In the genomic region with DNA sequence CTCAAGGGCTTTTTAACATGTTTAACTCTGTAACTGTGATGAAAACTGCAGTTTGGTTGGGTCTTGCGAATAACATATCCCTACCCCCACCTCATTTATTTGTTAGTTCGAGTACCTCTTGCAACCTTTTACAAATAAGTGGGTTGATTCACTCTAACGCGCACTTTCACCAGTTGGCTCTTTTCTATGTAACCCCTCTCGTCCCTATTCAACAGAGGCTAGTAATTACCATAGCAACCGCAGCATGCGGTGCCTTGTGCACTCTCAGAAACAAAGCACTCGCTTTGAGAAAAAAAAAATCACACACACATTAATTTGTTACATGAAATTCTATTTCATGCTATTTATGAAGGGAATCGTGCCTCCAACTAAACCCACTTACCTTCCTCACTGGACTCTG, we compare ENCODE assay signal across 17 mouse cellular contexts.
DNase-seq lines count a peak whose midpoint lies in the region; ATAC-seq lines count a peak whose summit lies in the region.
"Had no signal": no experiment of that assay in that cellular context is flagged by ENCODE, and none has a peak within 500 bp of the region (broad histone marks: within the 10 kb centered on the region; RNA-seq: fewer than 3 reads in every experiment).

No protein-coding gene starts in this region.

- DNase-seq in embryo, embryonic 10.5 days (ENCODE audit: low spot score): peak; percentile 34
- DNase-seq in embryo, embryonic 9.5 days (ENCODE audit: extremely low spot score): no peak
- no peak for DNase-seq in hindbrain, embryonic 10.5 days (ENCODE audit: low spot score)
- DNase-seq in midbrain, embryonic 11.5 days (ENCODE audit: low spot score, missing footprints): peak; percentile 88
- peak; percentile 25 for DNase-seq in retina, embryonic 14.5 days (ENCODE audit: low spot score)
- no peak for DNase-seq in frontal cortex, adult 2 months (ENCODE audit: extremely low spot score in 1 of 2, low spot score in 1 of 2)
- DNase-seq in kidney, postnatal 10 days: no peak
- no peak for DNase-seq in thymus, postnatal 10 days (ENCODE audit: low spot score in 2 of 2)
- DNase-seq: cerebellum, adult 9-11 months; heart, adult 18-20 months; kidney, postnatal 25 days; lung, postnatal 14 days; thymus, postnatal 4 days had no signal

- ATAC-seq in midbrain, embryonic 11.5 days (ENCODE audit: low FRiP score): peak; percentile 54; the same call in 1 of the 2 replicates
- ATAC-seq: intestine, embryonic 15.5 days had no signal

- no peak overlapping the region for H3K4me3 ChIP-seq in hindbrain, embryonic 10.5 days
- no peak overlapping the region for H3K4me3 ChIP-seq in midbrain, embryonic 11.5 days (ENCODE audit: low read depth, low read length)
- H3K4me3 ChIP-seq: embryonic facial prominence, embryonic 13.5 days; intestine, embryonic 15.5 days; stomach, embryonic 15.5 days had no signal

- H3K9me3 ChIP-seq in hindbrain, embryonic 10.5 days: no peaks in the 10 kb centered on the region
- H3K9me3 ChIP-seq in midbrain, embryonic 11.5 days (ENCODE audit: control insufficient read depth, low read length): no peaks in the 10 kb centered on the region
- H3K9me3 ChIP-seq: embryonic facial prominence, embryonic 13.5 days; intestine, embryonic 15.5 days; stomach, embryonic 15.5 days had no signal

- WGBS in hindbrain, embryonic 10.5 days: 41% methylated on average over 9 of the region's 9 CpGs
- WGBS in midbrain, embryonic 11.5 days: 26% methylated on average over 9 of the region's 9 CpGs

- H3K4me1 ChIP-seq in hindbrain, embryonic 10.5 days (replicated peaks): peaks cover 37% of the 10 kb centered on the region
- H3K4me1 ChIP-seq in midbrain, embryonic 11.5 days (ENCODE audit: control insufficient read depth, insufficient read depth, low read length): peaks cover 18% of the 10 kb centered on the region
- H3K4me1 ChIP-seq: stomach, embryonic 15.5 days had no signal

- H3K9ac ChIP-seq in midbrain, embryonic 11.5 days (ENCODE audit: low read length): no peak overlapping the region
- H3K9ac ChIP-seq: embryonic facial prominence, embryonic 13.5 days; intestine, embryonic 15.5 days; liver, embryonic 14.5 days; stomach, embryonic 15.5 days had no signal

- peaks cover 14% of the 10 kb centered on the region; the same call in 1 of the 2 replicates for H3K27me3 ChIP-seq in hindbrain, embryonic 10.5 days (ENCODE audit: insufficient read depth, poor library complexity, severe bottlenecking)
- no peaks in the 10 kb centered on the region; the same call in 1 of the 2 replicates for H3K27me3 ChIP-seq in midbrain, embryonic 11.5 days (ENCODE audit: control insufficient read depth, insufficient read depth, low read length)
- H3K27me3 ChIP-seq: intestine, embryonic 15.5 days; stomach, embryonic 15.5 days had no signal

- no peak overlapping the region for H3K4me2 ChIP-seq in midbrain, embryonic 11.5 days
- H3K4me2 ChIP-seq: embryonic facial prominence, embryonic 13.5 days; intestine, embryonic 15.5 days; stomach, embryonic 15.5 days had no signal

- H3K36me3 ChIP-seq in hindbrain, embryonic 10.5 days: no peaks in the 10 kb centered on the region
- H3K36me3 ChIP-seq in midbrain, embryonic 11.5 days (ENCODE audit: control insufficient read depth, insufficient read depth, low read length): no peaks in the 10 kb centered on the region
- H3K36me3 ChIP-seq: embryonic facial prominence, embryonic 13.5 days; intestine, embryonic 15.5 days; stomach, embryonic 15.5 days had no signal

- H3K27ac ChIP-seq in hindbrain, embryonic 10.5 days: peak overlapping the region; percentile 51; the same call in 1 of the 2 replicates
- H3K27ac ChIP-seq in midbrain, embryonic 11.5 days (ENCODE audit: low read depth, low read length): no peak overlapping the region
- H3K27ac ChIP-seq: embryonic facial prominence, embryonic 13.5 days; intestine, embryonic 15.5 days; liver, embryonic 14.5 days; stomach, embryonic 15.5 days had no signal

Comparison
In these comparisons a context has a peak if more than half of its experiments do, and no peak if none do; other contexts are left out.
1. DNase-seq: peak in embryo, embryonic 10.5 days (single experiment), midbrain, embryonic 11.5 days (single experiment) and retina, embryonic 14.5 days (single experiment); none in embryo, embryonic 9.5 days (single experiment), hindbrain, embryonic 10.5 days (single experiment), frontal cortex, adult 2 months (0 of 2), kidney, postnatal 10 days (single experiment) and thymus, postnatal 10 days (0 of 2).